Comparison of ENCODE assay signal across 8 mouse cellular contexts in genomic region chrX:77432846-77433810, GRCm38 (mm10).
DNase-seq lines count a peak whose midpoint lies in the region; ATAC-seq and TF ChIP-seq lines count a peak whose summit lies in the region.

No protein-coding gene starts in this region.

- peak overlapping the region; percentile 30 to 37; a peak in 3 of 4 replicates for H3K4me3 ChIP-seq in ES-E14 (ENCODE audit: insufficient read depth in 1 of 2, low read depth in 1 of 2, low read length in 2 of 2, poor library complexity in 1 of 2, severe bottlenecking in 1 of 2)
- H3K4me3 ChIP-seq in forebrain, embryonic 16.5 days (replicated peaks; ENCODE audit: low read length): peak overlapping the region; percentile 30
- H3K4me3 ChIP-seq in lung, embryonic 15.5 days: peak overlapping the region; percentile 18; the same call in 1 of the 2 replicates

- peaks cover 0 to 3% of the 10 kb centered on the region in 2 experiments; a peak in 1 of 4 replicates for H3K4me1 ChIP-seq in ES-E14 (ENCODE audit: control insufficient read depth in 2 of 2, insufficient read depth in 2 of 2, low read length in 2 of 2, poor library complexity in 1 of 2)
- peaks cover 5% of the 10 kb centered on the region; the same call in 1 of the 2 replicates for H3K4me1 ChIP-seq in forebrain, embryonic 16.5 days (replicated peaks; ENCODE audit: control insufficient read depth, insufficient read depth, low read length)
- no peaks in the 10 kb centered on the region for H3K4me1 ChIP-seq in lung, embryonic 15.5 days

- peak overlapping the region; percentile 46 for H3K4me2 ChIP-seq in forebrain, embryonic 16.5 days (ENCODE audit: low read length)
- peak overlapping the region; percentile 49 for H3K4me2 ChIP-seq in lung, embryonic 15.5 days

- H3K27ac ChIP-seq in ES-E14 (ENCODE audit: insufficient read depth, low read depth, low read length, poor library complexity, severe bottlenecking): peak overlapping the region; percentile 74; the same call in 1 of the 2 replicates
- H3K27ac ChIP-seq in forebrain, embryonic 16.5 days (ENCODE audit: low read length): peak overlapping the region; percentile 80
- H3K27ac ChIP-seq in lung, embryonic 15.5 days: peak overlapping the region; percentile 71

- in situ Hi-C loops in ES-E14 (cut with MboI; ENCODE audit: low sequenced_read_pairs in 2 of 2, unreplicated experiment in 2 of 2): loop anchor here in 1 of 2 experiments (10.0 kb wide), 1 partner anchor 72 kb away; no protein-coding TSS in a partner anchor

- WGBS in forebrain, embryonic 16.5 days: 22% methylated on average over 20 of the region's 29 CpGs
- WGBS in lung, embryonic 15.5 days: 18% methylated on average over 25 of the region's 29 CpGs

- peak; percentile 89 for DNase-seq in ES-E14 (ENCODE audit: low read depth, low spot score)
- peak; percentile 97 for DNase-seq in cerebellum, adult 11-12 months
- peak; percentile 96 for DNase-seq in heart, postnatal 4 days
- peak; percentile 91 to 92 for DNase-seq in layer of hippocampus, adult 8-10 months (ENCODE audit: low spot score in 2 of 2)
- peak; percentile 95 for DNase-seq in ovary, adult 18-20 months (ENCODE audit: low spot score)
- DNase-seq in thymus, postnatal 0 days (ENCODE audit: low spot score): peak; percentile 92

- no peak overlapping the region for H3K9ac ChIP-seq in ES-E14 (ENCODE audit: insufficient read depth, low read depth, low read length, poor library complexity, severe bottlenecking)
- no peak overlapping the region for H3K9ac ChIP-seq in forebrain, embryonic 16.5 days (replicated peaks; ENCODE audit: low read depth, low read length)
- no peak overlapping the region for H3K9ac ChIP-seq in lung, embryonic 15.5 days

- ATAC-seq in forebrain, embryonic 16.5 days: peak; percentile 95
- peak; percentile 98 for ATAC-seq in lung, embryonic 15.5 days (ENCODE audit: borderline replicate concordance, extremely low read depth, low FRiP score, low TSS enrichment)

- no peaks in the 10 kb centered on the region for H3K27me3 ChIP-seq in forebrain, embryonic 16.5 days (replicated peaks; ENCODE audit: control insufficient read depth, insufficient read depth, low read length)
- H3K27me3 ChIP-seq in lung, embryonic 15.5 days: no peaks in the 10 kb centered on the region

- no peaks in the 10 kb centered on the region for H3K36me3 ChIP-seq in ES-E14 (ENCODE audit: control insufficient read depth, insufficient read depth, low read length, poor library complexity, severe bottlenecking)
- no peaks in the 10 kb centered on the region for H3K36me3 ChIP-seq in forebrain, embryonic 16.5 days (ENCODE audit: control insufficient read depth, insufficient read depth)
- H3K36me3 ChIP-seq in lung, embryonic 15.5 days: no peaks in the 10 kb centered on the region

- H3K9me3 ChIP-seq in ES-E14 (ENCODE audit: control insufficient read depth, insufficient read depth, low read depth, low read length): no peaks in the 10 kb centered on the region
- no peaks in the 10 kb centered on the region for H3K9me3 ChIP-seq in forebrain, embryonic 16.5 days (ENCODE audit: control insufficient read depth, low read length)
- no peaks in the 10 kb centered on the region for H3K9me3 ChIP-seq in lung, embryonic 15.5 days

TF ChIP-seq in ES-E14, 5 proteins besides CTCF, POLR2A, EP300 and RAD21:
- no peak for TF ChIP-seq HCFC1 (IDR thresholded peaks at IDR 0.05; ENCODE audit: borderline replicate concordance, insufficient read depth, low read length)
- no peak for TF ChIP-seq ZC3H11A (IDR thresholded peaks at IDR 0.05; ENCODE audit: borderline replicate concordance, low read depth, low read length)
- 0 out of 2 replicates have a peak, but pooled peaks have one; percentile 20 for TF ChIP-seq ZNF384 (IDR thresholded peaks at IDR 0.05; ENCODE audit: low read depth, low read length)
- no peak for TF ChIP-seq MAFK (IDR thresholded peaks at IDR 0.05; ENCODE audit: insufficient read depth, low read depth, low read length)
- TF ChIP-seq CHD2 (IDR thresholded peaks at IDR 0.05; ENCODE audit: low read depth, low read length): no peak

Comparison
In these comparisons a context has a peak if more than half of its experiments do, and no peak if none do; other contexts are left out.
1. Peak in every context shown above with its lines: DNase-seq, ATAC-seq, H3K4me3 ChIP-seq and H3K27ac ChIP-seq.